Comparison of ENCODE assay signal across 9 mouse cellular contexts in the genomic region with DNA sequence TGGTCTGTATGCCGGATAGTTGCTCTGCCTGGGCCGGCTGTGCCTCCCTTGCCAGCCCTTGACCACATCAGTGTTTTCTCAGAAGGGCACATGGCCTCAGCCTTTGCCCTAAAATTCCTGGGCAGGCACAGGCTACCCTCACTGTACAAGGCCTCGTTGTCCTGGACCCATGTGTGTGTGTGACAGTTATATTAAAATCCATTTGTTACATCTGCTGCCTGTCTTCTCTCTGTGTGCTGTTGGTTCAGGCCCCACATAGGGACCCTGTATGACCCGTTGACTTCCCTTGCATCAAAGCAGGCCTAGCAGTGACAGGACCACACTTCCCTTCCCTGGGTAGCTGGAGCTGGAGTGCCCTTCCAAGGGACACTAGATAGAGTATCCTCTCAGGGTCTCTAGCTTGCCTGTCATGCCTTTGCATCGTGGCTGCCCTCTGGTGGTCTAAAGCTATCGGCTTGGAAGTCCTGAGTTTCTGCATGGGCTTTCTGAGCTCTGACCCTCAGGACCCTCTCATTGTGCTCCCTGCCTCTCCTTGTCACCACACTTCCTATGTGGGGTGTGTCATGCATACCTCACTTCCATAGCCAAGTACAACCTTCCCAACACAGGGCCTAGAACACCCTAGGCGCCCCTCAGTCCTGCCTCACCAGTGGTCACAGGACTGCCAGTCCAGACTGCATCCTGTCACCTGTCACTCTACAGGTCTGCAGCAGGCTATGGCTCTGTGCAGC. TPM values are rescaled to one million over a fixed set of nuclear protein-coding genes. Genes with fewer than 3 reads are reported as not detected.
DNase-seq lines count a peak whose midpoint lies in the region; ATAC-seq and TF ChIP-seq lines count a peak whose summit lies in the region.
"Had no signal": no experiment of that assay in that cellular context is flagged by ENCODE, and none has a peak within 500 bp of the region (broad histone marks: within the 10 kb centered on the region; RNA-seq: fewer than 3 reads in every experiment).

No protein-coding gene starts in this region.

- H3K9me3 ChIP-seq in MEL (replicated peaks; ENCODE audit: insufficient read depth, low read length): no peaks in the 10 kb centered on the region
- no peaks in the 10 kb centered on the region for H3K9me3 ChIP-seq in embryonic facial prominence, embryonic 14.5 days (ENCODE audit: control insufficient read depth, low read length)
- no peaks in the 10 kb centered on the region for H3K9me3 ChIP-seq in kidney, postnatal 0 days (replicated peaks; ENCODE audit: low read length)
- H3K9me3 ChIP-seq in midbrain, embryonic 13.5 days: no peaks in the 10 kb centered on the region

- H3K4me3 ChIP-seq in MEL (ENCODE audit: control insufficient read depth in 1 of 2, insufficient read depth in 1 of 2, low read depth in 2 of 2, low read length in 2 of 2): no peak overlapping the region
- H3K4me3 ChIP-seq in embryonic facial prominence, embryonic 14.5 days (ENCODE audit: low read depth, low read length): no peak overlapping the region
- no peak overlapping the region for H3K4me3 ChIP-seq in kidney, postnatal 0 days (replicated peaks; ENCODE audit: low read depth, low read length)
- no peak overlapping the region for H3K4me3 ChIP-seq in midbrain, embryonic 13.5 days (replicated peaks)

- no peaks in the 10 kb centered on the region for H3K4me1 ChIP-seq in MEL (ENCODE audit: control insufficient read depth in 1 of 2, insufficient read depth in 2 of 2, low read length in 2 of 2)
- H3K4me1 ChIP-seq in embryonic facial prominence, embryonic 14.5 days (ENCODE audit: control insufficient read depth, insufficient read depth, low read length): no peaks in the 10 kb centered on the region; the same call in 1 of the 2 replicates
- H3K4me1 ChIP-seq in kidney, postnatal 0 days (replicated peaks; ENCODE audit: insufficient read depth, low read length): no peaks in the 10 kb centered on the region
- H3K4me1 ChIP-seq in midbrain, embryonic 13.5 days (replicated peaks): no peaks in the 10 kb centered on the region

- peak; percentile 53 to 68 (median 65) for TF ChIP-seq CTCF in MEL (IDR thresholded peaks at IDR 0.05 in 2 of 3, conservative IDR thresholded peaks at IDR 0.05 in 1 of 3; ENCODE audit: control insufficient read depth in 1 of 3, insufficient read depth in 1 of 3, low read depth in 2 of 3, low read length in 3 of 3, poor library complexity in 1 of 3, severe bottlenecking in 1 of 3)
- peak; percentile 76 for TF ChIP-seq CTCF in kidney, postnatal 0 days (IDR thresholded peaks at IDR 0.05; ENCODE audit: low read depth)

- no peak for TF ChIP-seq POLR2A in MEL (IDR thresholded peaks at IDR 0.05; ENCODE audit: control insufficient read depth in 1 of 2, insufficient read depth in 1 of 2, low read depth in 1 of 2, low read length in 2 of 2, poor library complexity in 1 of 2)

- peak; percentile 46 for TF ChIP-seq RAD21 in MEL (IDR thresholded peaks at IDR 0.05; ENCODE audit: low read depth, low read length)

- peak; percentile 35 for DNase-seq in layer of hippocampus, adult 11-12 months (ENCODE audit: low spot score)
- DNase-seq in layer of hippocampus, adult 8-10 months (ENCODE audit: low spot score in 2 of 2): no peak
- DNase-seq in MEL (ENCODE audit: low read depth, low spot score): peak; percentile 41
- DNase-seq in embryonic facial prominence, embryonic 14.5 days (ENCODE audit: low spot score): peak; percentile 32
- DNase-seq in kidney, postnatal 0 days (ENCODE audit: low spot score): peak; percentile 63
- DNase-seq in thymus, postnatal 36 days: peak; percentile 53
- no peak for DNase-seq in layer of hippocampus, adult 9-10 months (ENCODE audit: low spot score)

- 57% methylated on average over 7 of the region's 7 CpGs for WGBS in embryonic facial prominence, embryonic 14.5 days
- WGBS in kidney, postnatal 0 days: 57% methylated on average over 7 of the region's 7 CpGs
- WGBS in midbrain, embryonic 13.5 days: 51% methylated on average over 7 of the region's 7 CpGs

- no peak for TF ChIP-seq EP300 in MEL (IDR thresholded peaks at IDR 0.05; ENCODE audit: low read depth in 1 of 2, low read length in 2 of 2)

- no peak overlapping the region for H3K4me2 ChIP-seq in embryonic facial prominence, embryonic 14.5 days (ENCODE audit: low read depth, low read length)
- H3K4me2 ChIP-seq in kidney, postnatal 0 days (ENCODE audit: low read length): no peak overlapping the region
- H3K4me2 ChIP-seq in midbrain, embryonic 13.5 days (replicated peaks): no peak overlapping the region

- no peaks in the 10 kb centered on the region for H3K36me3 ChIP-seq in MEL (ENCODE audit: control insufficient read depth in 1 of 2, insufficient read depth in 2 of 2, low read length in 2 of 2)
- H3K36me3 ChIP-seq in embryonic facial prominence, embryonic 14.5 days (ENCODE audit: control insufficient read depth, insufficient read depth, low read length): peaks cover 33% of the 10 kb centered on the region
- H3K36me3 ChIP-seq in kidney, postnatal 0 days (ENCODE audit: insufficient read depth, low read length): peaks cover 28% of the 10 kb centered on the region; the same call in 1 of the 2 replicates
- peaks cover 44% of the 10 kb centered on the region for H3K36me3 ChIP-seq in midbrain, embryonic 13.5 days

- no peaks in the 10 kb centered on the region for H3K79me2 ChIP-seq in MEL (ENCODE audit: control insufficient read depth, insufficient read depth, low read length, poor library complexity)

- H3K27me3 ChIP-seq in MEL (ENCODE audit: control insufficient read depth in 1 of 2, insufficient read depth in 2 of 2, low read length in 2 of 2): no peaks in the 10 kb centered on the region
- H3K27me3 ChIP-seq in embryonic facial prominence, embryonic 14.5 days (replicated peaks; ENCODE audit: control insufficient read depth, insufficient read depth, low read length): no peaks in the 10 kb centered on the region
- H3K27me3 ChIP-seq in kidney, postnatal 0 days (ENCODE audit: insufficient read depth, low read length): no peaks in the 10 kb centered on the region
- H3K27me3 ChIP-seq in midbrain, embryonic 13.5 days: no peaks in the 10 kb centered on the region

- no peak overlapping the region for H3K27ac ChIP-seq in MEL (ENCODE audit: control insufficient read depth, low read depth, low read length)
- no peak overlapping the region for H3K27ac ChIP-seq in embryonic facial prominence, embryonic 14.5 days (replicated peaks; ENCODE audit: low read depth, low read length)
- no peak overlapping the region for H3K27ac ChIP-seq in kidney, postnatal 0 days
- no peak overlapping the region for H3K27ac ChIP-seq in midbrain, embryonic 13.5 days

- no peak overlapping the region for H3K9ac ChIP-seq in MEL (ENCODE audit: control insufficient read depth, low read depth, low read length, poor library complexity, severe bottlenecking)
- H3K9ac ChIP-seq in embryonic facial prominence, embryonic 14.5 days (ENCODE audit: low read depth, low read length): no peak overlapping the region
- no peak overlapping the region for H3K9ac ChIP-seq in kidney, postnatal 0 days (ENCODE audit: low read depth, low read length)
- no peak overlapping the region for H3K9ac ChIP-seq in midbrain, embryonic 13.5 days (replicated peaks)

- no peak for ATAC-seq in embryonic facial prominence, embryonic 14.5 days (ENCODE audit: low read depth)
- no peak; the same call in 1 of the 2 replicates for ATAC-seq in kidney, postnatal 0 days (replicated peaks; ENCODE audit: low FRiP score, low read depth)
- ATAC-seq in midbrain, embryonic 13.5 days: peak; percentile 35; the same call in 1 of the 2 replicates

RNA-seq across cellular contexts. Expression of gene Ap1m1, which starts 17.5 kb away (rescaled TPM):
- total RNA-seq in layer of hippocampus, adult 8-10 months (2022): 10 to 100 TPM; 86.8 to 93.2 (median 91.0) TPM
- total RNA-seq in MEL (2012; rRNA removed): 45.7 and 47.4 TPM in 2 replicates
- polyA plus RNA-seq in MEL (2012; ENCODE audit: insufficient read depth in 1 of 2, insufficient read length in 2 of 2, low read depth in 1 of 2, low replicate concordance in 2 of 2, missing spikeins in 1 of 2): 100 to 1,000 TPM in 1 of 2 experiments, not detected in 1; 117 TPM
- polyA plus RNA-seq in embryonic facial prominence, embryonic 14.5 days (2014; fragmentation: Nextera tagmentation; extraction: Ambion mirVana): 85.2 and 107 TPM in 2 replicates
- 93.0 and 103 TPM in 2 replicates for polyA plus RNA-seq in kidney, postnatal 0 days (2015; fragmentation: Nextera tagmentation; extraction: Ambion mirVana)
- 259 and 266 TPM in 2 replicates for polyA plus RNA-seq in midbrain, embryonic 13.5 days (2015; fragmentation: Nextera tagmentation; extraction: Ambion mirVana)

RNA-seq across cellular contexts. Expression of gene Fam32a, which starts 37.8 kb away (rescaled TPM):
- 10 to 100 TPM; 53.1 to 64.6 (median 56.2) TPM for total RNA-seq in layer of hippocampus, adult 8-10 months (2022)
- 42.2 and 45.5 TPM in 2 replicates for total RNA-seq in MEL (2012; rRNA removed)
- 10 to 100 TPM in 1 of 2 experiments, not detected in 1; 45.9 TPM for polyA plus RNA-seq in MEL (2012; ENCODE audit: insufficient read depth in 1 of 2, insufficient read length in 2 of 2, low read depth in 1 of 2, low replicate concordance in 2 of 2, missing spikeins in 1 of 2)
- 57.6 and 59.0 TPM in 2 replicates for polyA plus RNA-seq in embryonic facial prominence, embryonic 14.5 days (2014; fragmentation: Nextera tagmentation; extraction: Ambion mirVana)
- polyA plus RNA-seq in kidney, postnatal 0 days (2015; fragmentation: Nextera tagmentation; extraction: Ambion mirVana): 72.7 and 74.4 TPM in 2 replicates
- polyA plus RNA-seq in midbrain, embryonic 13.5 days (2015; fragmentation: Nextera tagmentation; extraction: Ambion mirVana): 116 and 121 TPM in 2 replicates

RNA-seq across cellular contexts. Expression of gene Gm11034, which starts 43.9 kb away (rescaled TPM):
- total RNA-seq in layer of hippocampus, adult 8-10 months (2022): not detected
- not detected in 2 replicates for total RNA-seq in MEL (2012; rRNA removed)
- polyA plus RNA-seq in MEL (2012; ENCODE audit: insufficient read depth in 1 of 2, insufficient read length in 2 of 2, low read depth in 1 of 2, low replicate concordance in 2 of 2, missing spikeins in 1 of 2): not detected
- polyA plus RNA-seq in embryonic facial prominence, embryonic 14.5 days (2014; fragmentation: Nextera tagmentation; extraction: Ambion mirVana): not detected in 2 replicates
- polyA plus RNA-seq in kidney, postnatal 0 days (2015; fragmentation: Nextera tagmentation; extraction: Ambion mirVana): not detected in 2 replicates
- not detected in 2 replicates for polyA plus RNA-seq in midbrain, embryonic 13.5 days (2015; fragmentation: Nextera tagmentation; extraction: Ambion mirVana)
- total RNA-seq: layer of hippocampus, postnatal 25 days had no signal

RNA-seq across cellular contexts. Expression of gene Cib3, which starts 44.7 kb away (rescaled TPM):
- under 1 TPM in 1 of 4 experiments, not detected in 3; 0.14 TPM for total RNA-seq in layer of hippocampus, adult 8-10 months (2022)
- not detected in 2 replicates for total RNA-seq in MEL (2012; rRNA removed)
- not detected for polyA plus RNA-seq in MEL (2012; ENCODE audit: insufficient read depth in 1 of 2, insufficient read length in 2 of 2, low read depth in 1 of 2, low replicate concordance in 2 of 2, missing spikeins in 1 of 2)
- polyA plus RNA-seq in embryonic facial prominence, embryonic 14.5 days (2014; fragmentation: Nextera tagmentation; extraction: Ambion mirVana): 0.39 TPM in 1 of 2 replicates, not detected in the other
- polyA plus RNA-seq in kidney, postnatal 0 days (2015; fragmentation: Nextera tagmentation; extraction: Ambion mirVana): not detected in 2 replicates
- not detected in 2 replicates for polyA plus RNA-seq in midbrain, embryonic 13.5 days (2015; fragmentation: Nextera tagmentation; extraction: Ambion mirVana)
- total RNA-seq: layer of hippocampus, postnatal 25 days had no signal

RNA-seq across cellular contexts. Expression of gene Gm10282, which starts 47.7 kb away (rescaled TPM):
- total RNA-seq in layer of hippocampus, adult 8-10 months (2022): 1 to 10 TPM; 3.8 to 7.8 (median 6.0) TPM
- 11.4 and 11.7 TPM in 2 replicates for total RNA-seq in MEL (2012; rRNA removed)
- polyA plus RNA-seq in MEL (2012; ENCODE audit: insufficient read depth in 1 of 2, insufficient read length in 2 of 2, low read depth in 1 of 2, low replicate concordance in 2 of 2, missing spikeins in 1 of 2): 100 to 1,000 TPM in 1 of 2 experiments, not detected in 1; 133 TPM
- 23.1 and 26.5 TPM in 2 replicates for polyA plus RNA-seq in embryonic facial prominence, embryonic 14.5 days (2014; fragmentation: Nextera tagmentation; extraction: Ambion mirVana)
- polyA plus RNA-seq in kidney, postnatal 0 days (2015; fragmentation: Nextera tagmentation; extraction: Ambion mirVana): 22.2 and 22.8 TPM in 2 replicates
- polyA plus RNA-seq in midbrain, embryonic 13.5 days (2015; fragmentation: Nextera tagmentation; extraction: Ambion mirVana): 19.3 and 19.8 TPM in 2 replicates

Comparison
In these comparisons a context has a peak if more than half of its experiments do, and no peak if none do; other contexts are left out.
1. DNase-seq: peak in layer of hippocampus, adult 11-12 months (single experiment), MEL (single experiment), embryonic facial prominence, embryonic 14.5 days (single experiment), kidney, postnatal 0 days (single experiment) and thymus, postnatal 36 days (2 of 2); none in layer of hippocampus, adult 8-10 months (0 of 2) and layer of hippocampus, adult 9-10 months (single experiment).